ENCODE assay signal across 11 mouse cellular contexts in the genomic region with DNA sequence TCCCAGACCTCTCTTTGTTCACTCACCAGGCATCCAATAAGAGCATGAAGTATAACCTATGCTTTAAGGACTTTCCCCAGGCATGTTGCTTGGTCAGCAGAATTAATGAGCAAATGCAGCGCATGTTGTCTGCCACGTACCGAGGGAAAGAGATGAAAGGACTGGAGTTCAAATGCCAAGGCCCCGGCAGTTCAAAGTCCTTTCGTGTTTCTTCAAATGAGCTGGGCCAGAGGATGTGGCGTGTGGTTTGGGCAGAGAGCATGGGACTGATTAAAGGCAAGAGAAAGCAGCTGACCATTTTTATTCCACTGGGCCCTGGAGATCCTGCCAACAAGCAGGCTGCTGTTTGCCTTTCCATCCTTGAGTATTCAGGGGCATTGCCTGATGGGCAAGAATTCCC.
DNase-seq lines count a peak whose midpoint lies in the region; ATAC-seq lines count a peak whose summit lies in the region.
"Had no signal": no experiment of that assay in that cellular context is flagged by ENCODE, and none has a peak within 500 bp of the region (broad histone marks: within the 10 kb centered on the region; RNA-seq: fewer than 3 reads in every experiment).

No protein-coding gene starts in this region.

- peaks cover 8% of the 10 kb centered on the region; the same call in 1 of the 2 replicates for H3K36me3 ChIP-seq in forebrain, embryonic 14.5 days (ENCODE audit: control insufficient read depth, insufficient read depth, low read length)
- peaks cover 2% of the 10 kb centered on the region; the same call in 1 of the 2 replicates for H3K36me3 ChIP-seq in forebrain, embryonic 15.5 days
- H3K36me3 ChIP-seq in embryonic facial prominence, embryonic 15.5 days, result no peaks in the 10 kb centered on the region

- H3K27ac ChIP-seq in forebrain, embryonic 14.5 days (ENCODE audit: low read depth, low read length), result 0 out of 2 replicates have a peak overlapping the region, but pooled peaks have one; percentile 5
- no peak overlapping the region for H3K27ac ChIP-seq in forebrain, embryonic 15.5 days (replicated peaks)
- H3K27ac ChIP-seq in embryonic facial prominence, embryonic 15.5 days (replicated peaks), result peak overlapping the region; percentile 5; the same call in 1 of the 2 replicates

- no peak overlapping the region for H3K9ac ChIP-seq in forebrain, embryonic 14.5 days (ENCODE audit: low read length)
- no peak overlapping the region for H3K9ac ChIP-seq in forebrain, embryonic 15.5 days (replicated peaks)
- no peak overlapping the region for H3K9ac ChIP-seq in embryonic facial prominence, embryonic 15.5 days
- H3K9ac ChIP-seq: liver, postnatal 0 days had no signal

- H3K27me3 ChIP-seq in forebrain, embryonic 14.5 days (replicated peaks; ENCODE audit: control insufficient read depth, insufficient read depth, low read length), result no peaks in the 10 kb centered on the region
- no peaks in the 10 kb centered on the region for H3K27me3 ChIP-seq in forebrain, embryonic 15.5 days
- no peaks in the 10 kb centered on the region for H3K27me3 ChIP-seq in embryonic facial prominence, embryonic 15.5 days
- H3K27me3 ChIP-seq: Patski had no signal

- H3K9me3 ChIP-seq in forebrain, embryonic 14.5 days (replicated peaks; ENCODE audit: control insufficient read depth, low read length), result no peaks in the 10 kb centered on the region
- no peaks in the 10 kb centered on the region for H3K9me3 ChIP-seq in forebrain, embryonic 15.5 days
- no peaks in the 10 kb centered on the region for H3K9me3 ChIP-seq in embryonic facial prominence, embryonic 15.5 days (replicated peaks)

- no peak overlapping the region for H3K4me3 ChIP-seq in forebrain, embryonic 14.5 days (ENCODE audit: low read depth, low read length)
- H3K4me3 ChIP-seq in forebrain, embryonic 15.5 days, result no peak overlapping the region
- H3K4me3 ChIP-seq in embryonic facial prominence, embryonic 15.5 days (replicated peaks), result no peak overlapping the region

- peaks cover 11% of the 10 kb centered on the region for H3K4me1 ChIP-seq in forebrain, embryonic 14.5 days (ENCODE audit: control insufficient read depth, insufficient read depth, low read length)
- H3K4me1 ChIP-seq in forebrain, embryonic 15.5 days, result peaks cover 24% of the 10 kb centered on the region
- peaks cover 18% of the 10 kb centered on the region for H3K4me1 ChIP-seq in embryonic facial prominence, embryonic 15.5 days

- no peak for DNase-seq in forebrain, embryonic 14.5 days (ENCODE audit: low spot score)
- peak; percentile 71 for DNase-seq in adrenal gland, adult 2 months
- peak; percentile 16 to 44 for DNase-seq in kidney, postnatal 4 days
- no peak for DNase-seq in urinary bladder, adult 2 months (ENCODE audit: low spot score)
- no peak for DNase-seq in layer of hippocampus, postnatal 14 days (ENCODE audit: low spot score in 2 of 2)
- DNase-seq in layer of hippocampus, postnatal 25 days (ENCODE audit: extremely low spot score in 1 of 2, low spot score in 1 of 2), result no peak
- DNase-seq: gastrocnemius, postnatal 10 days; liver, postnatal 0 days had no signal

- H3K4me2 ChIP-seq in forebrain, embryonic 14.5 days (ENCODE audit: low read length), result no peak overlapping the region
- H3K4me2 ChIP-seq in forebrain, embryonic 15.5 days (replicated peaks), result no peak overlapping the region
- H3K4me2 ChIP-seq in embryonic facial prominence, embryonic 15.5 days (replicated peaks), result no peak overlapping the region

- 61% methylated on average over 6 of the region's 6 CpGs for WGBS in forebrain, embryonic 14.5 days
- WGBS in forebrain, embryonic 15.5 days, result 48% methylated on average over 6 of the region's 6 CpGs
- 34% methylated on average over 6 of the region's 6 CpGs for WGBS in embryonic facial prominence, embryonic 15.5 days

- no peak for ATAC-seq in forebrain, embryonic 14.5 days
- no peak for ATAC-seq in forebrain, embryonic 15.5 days (replicated peaks)
- ATAC-seq in embryonic facial prominence, embryonic 15.5 days (ENCODE audit: insufficient number of reproducible peaks, low FRiP score, low TSS enrichment, low read depth), result peak; percentile 62; the same call in 1 of the 2 replicates
- ATAC-seq: liver, postnatal 0 days; Patski had no signal

Comparison
In these comparisons a context has a peak if more than half of its experiments do, and no peak if none do; other contexts are left out.
1. DNase-seq: peak in adrenal gland, adult 2 months (single experiment) and kidney, postnatal 4 days (2 of 2); none in forebrain, embryonic 14.5 days (single experiment), urinary bladder, adult 2 months (single experiment), layer of hippocampus, postnatal 14 days (0 of 2) and layer of hippocampus, postnatal 25 days (0 of 2).